Mouse (Mus musculus) midbrain, embryonic 16.5 days (tissue): ENCODE measurements at regions not wholly inside any gene's neighbourhood (a gene's known extent, or its start where the extent isn't known, plus 50 kb on each side); places are given as distances from the start of the nearest gene placed in this dataset.

Experiments used
- ATAC-seq: fragments of 200-750 bp; cut with Nextera tagmentation; 2 replicates; pipeline ENCODE4 v1.8.0; 2017; ENCODE audit warnings: moderate TSS enrichment
- H3K27ac ChIP-seq: fragments of 300-500 bp; sonication (generic); 2 replicates; pipeline ENCODE4 v1.5.1; 2014; ENCODE audit warnings: mild to moderate bottlenecking, low read length, mixed read lengths
- H3K27me3 ChIP-seq: fragments of 300-500 bp; sonication (generic); 2 replicates; pipeline ENCODE4 v1.6.1; 2014; ENCODE audit warnings: low read depth, low read length, mixed read lengths; ENCODE audit not compliant: control insufficient read depth, insufficient read depth
- H3K36me3 ChIP-seq: fragments of 300-500 bp; sonication (generic); 2 replicates; pipeline ENCODE4 v1.6.1; 2014; ENCODE audit warnings: mild to moderate bottlenecking, low read length, moderate library complexity, mixed read lengths; ENCODE audit not compliant: control insufficient read depth, insufficient read depth
- H3K4me1 ChIP-seq: fragments of 300-500 bp; sonication (generic); 2 replicates; pipeline ENCODE4 v1.6.1; 2014; ENCODE audit warnings: mild to moderate bottlenecking, low read length, mixed read lengths; ENCODE audit not compliant: control insufficient read depth, insufficient read depth
- H3K4me2 ChIP-seq: fragments of 300-500 bp; sonication (generic); 2 replicates; pipeline ENCODE4 v1.6.1; 2014; ENCODE audit warnings: mild to moderate bottlenecking, low read length, mixed read lengths
- H3K4me3 ChIP-seq: fragments of 300-500 bp; sonication (generic); 2 replicates; pipeline ENCODE4 v1.5.1; 2014; ENCODE audit warnings: low read depth, mild to moderate bottlenecking, low read length, moderate library complexity, mixed read lengths
- H3K9ac ChIP-seq: fragments of 300-500 bp; sonication (generic); 2 replicates; pipeline ENCODE4 v1.6.1; 2014; ENCODE audit warnings: low read depth, low read length, mixed read lengths
- H3K9me3 ChIP-seq: fragments of 300-500 bp; sonication (generic); replicated peaks from 2 replicates; pipeline ENCODE4 v1.6.1; 2014; ENCODE audit warnings: mild to moderate bottlenecking, low read length, mixed read lengths; ENCODE audit not compliant: control insufficient read depth, poor library complexity, severe bottlenecking
- WGBS: fragments of 180-500 bp; shearing (Covaris S2); extraction: QIAGEN DNeasy Blood & Tissue Kit; methylation state at CpG from one replicate; pipeline ENCODE4 v1.1.7; 2014; 5-methylcytosine and 5-hydroxymethylcytosine counted together

- no peak for ATAC-seq
- Histone ChIP-seq H3K4me1 (no peaks in the 10 kb centered on the region), H3K9me3 (no peaks in the 10 kb centered on the region), H3K36me3 (no peaks in the 10 kb centered on the region), H3K27me3 (no peaks in the 10 kb centered on the region), H3K27ac (no peak overlapping the region), H3K9ac (no peak overlapping the region), H3K4me3 (no peak overlapping the region), H3K4me2 (no peak overlapping the region)
- 81% methylated on average over 4 of the region's 4 CpGs for WGBS
Measured at GRCm38 (mm10) chr16:74597735-74598340, 186.2 kb upstream of the Robo2 start.

- H3K27ac ChIP-seq = no peak overlapping the region
- H3K36me3 ChIP-seq = no peaks in the 10 kb centered on the region
- H3K4me3 ChIP-seq = no peak overlapping the region
- no peaks in the 10 kb centered on the region for H3K4me1 ChIP-seq
- H3K9me3 ChIP-seq = no peaks in the 10 kb centered on the region
- WGBS = 86% methylated on average over 4 of the region's 4 CpGs
- no peaks in the 10 kb centered on the region for H3K27me3 ChIP-seq
- no peak for ATAC-seq
- H3K4me2 ChIP-seq = no peak overlapping the region
- no peak overlapping the region for H3K9ac ChIP-seq
Measured at GRCm38 (mm10) chr16:74591896-74592295, 180.3 kb upstream of the Robo2 start.

GRCm38 (mm10) chr16:74582645-74583423 is 171.2 kb upstream of the Robo2 start:
- Histone ChIP-seq H3K4me2 (no peak overlapping the region), H3K27me3 (no peaks in the 10 kb centered on the region), H3K4me1 (no peaks in the 10 kb centered on the region), H3K9ac (no peak overlapping the region), H3K4me3 (no peak overlapping the region), H3K27ac (no peak overlapping the region), H3K9me3 (no peaks in the 10 kb centered on the region), H3K36me3 (no peaks in the 10 kb centered on the region)
- 67% methylated on average over 4 of the region's 4 CpGs for WGBS
- no peak for ATAC-seq

- Histone ChIP-seq H3K4me3 (no peak overlapping the region), H3K36me3 (no peaks in the 10 kb centered on the region), H3K4me1 (no peaks in the 10 kb centered on the region), H3K27ac (no peak overlapping the region), H3K4me2 (no peak overlapping the region), H3K9me3 (no peaks in the 10 kb centered on the region), H3K9ac (no peak overlapping the region), H3K27me3 (no peaks in the 10 kb centered on the region)
- WGBS = 74% methylated on average over 5 of the region's 5 CpGs
- ATAC-seq = no peak
Measured at GRCm38 (mm10) chr16:74548374-74548773, 136.7 kb upstream of the Robo2 start.

- Histone ChIP-seq H3K4me3 (no peak overlapping the region), H3K4me2 (no peak overlapping the region), H3K4me1 (no peaks in the 10 kb centered on the region), H3K9ac (no peak overlapping the region), H3K27ac (no peak overlapping the region), H3K36me3 (no peaks in the 10 kb centered on the region), H3K27me3 (no peaks in the 10 kb centered on the region), H3K9me3 (no peaks in the 10 kb centered on the region)
- WGBS = 83% methylated on average over 2 of the region's 2 CpGs
- ATAC-seq = no peak
Measured at GRCm38 (mm10) chr16:74530531-74530930, 118.9 kb upstream of the Robo2 start.

GRCm38 (mm10) chr16:74528245-74528644 is 116.6 kb upstream of the Robo2 start:
- Histone ChIP-seq H3K4me2 (no peak overlapping the region), H3K9ac (no peak overlapping the region), H3K4me1 (no peaks in the 10 kb centered on the region), H3K36me3 (no peaks in the 10 kb centered on the region), H3K27ac (no peak overlapping the region), H3K27me3 (no peaks in the 10 kb centered on the region), H3K4me3 (no peak overlapping the region), H3K9me3 (no peaks in the 10 kb centered on the region)
- ATAC-seq = no peak
- 23% methylated on average over 3 of the region's 3 CpGs for WGBS

GRCm38 (mm10) chr16:74526521-74526920 is 114.9 kb upstream of the Robo2 start:
- H3K27ac ChIP-seq = no peak overlapping the region
- no peaks in the 10 kb centered on the region for H3K36me3 ChIP-seq
- H3K27me3 ChIP-seq = no peaks in the 10 kb centered on the region
- H3K4me1 ChIP-seq = no peaks in the 10 kb centered on the region
- WGBS = 50% methylated on average over 1 of the region's 1 CpGs
- H3K4me3 ChIP-seq = no peak overlapping the region
- ATAC-seq = no peak
- no peak overlapping the region for H3K9ac ChIP-seq
- no peaks in the 10 kb centered on the region for H3K9me3 ChIP-seq
- H3K4me2 ChIP-seq = no peak overlapping the region

GRCm38 (mm10) chr16:74520501-74520900 is 108.9 kb upstream of the Robo2 start:
- Histone ChIP-seq H3K9me3 (no peaks in the 10 kb centered on the region), H3K9ac (no peak overlapping the region), H3K4me2 (no peak overlapping the region), H3K27ac (no peak overlapping the region), H3K4me3 (no peak overlapping the region), H3K36me3 (no peaks in the 10 kb centered on the region), H3K4me1 (no peaks in the 10 kb centered on the region), H3K27me3 (no peaks in the 10 kb centered on the region)
- no peak for ATAC-seq
- 78% methylated on average over 4 of the region's 4 CpGs for WGBS

GRCm38 (mm10) chr16:74517888-74518287 is 106.3 kb upstream of the Robo2 start:
- Histone ChIP-seq H3K27ac (no peak overlapping the region), H3K36me3 (no peaks in the 10 kb centered on the region), H3K4me2 (no peak overlapping the region), H3K4me1 (no peaks in the 10 kb centered on the region), H3K4me3 (no peak overlapping the region), H3K27me3 (no peaks in the 10 kb centered on the region), H3K9me3 (no peaks in the 10 kb centered on the region), H3K9ac (no peak overlapping the region)
- no peak for ATAC-seq
- whole genome bisulfite sequencing = 100% methylated on average over 1 of the region's 1 CpGs
